Mouse (Mus musculus): ENCODE measurements around the gene Selenok. TPM values are rescaled to one million over a fixed set of nuclear protein-coding genes. Genes with fewer than 3 reads are reported as not detected.

The Selenok gene
- polyA plus RNA-seq, 1 experiment from 2014 or later, result 220 TPM

GRCm38 (mm10) chr14:30018463-30018801 lies 50.3 kb downstream of the Selenok start:
- Histone ChIP-seq H3K4me1 (ENCODE audit: control insufficient read depth, insufficient read depth, low read length) (no peaks in the 10 kb centered on the region), H3K27me3 (ENCODE audit: control insufficient read depth, insufficient read depth, low read length) (no peaks in the 10 kb centered on the region), H3K9ac (replicated peaks; ENCODE audit: low read depth, low read length) (no peak overlapping the region), H3K27ac (ENCODE audit: low read length) (no peak overlapping the region), H3K9me3 (ENCODE audit: control insufficient read depth, low read depth, low read length) (no peaks in the 10 kb centered on the region), H3K4me2 (replicated peaks; ENCODE audit: low read depth, low read length) (no peak overlapping the region), H3K4me3 (ENCODE audit: low read depth, low read length) (no peak overlapping the region), H3K36me3 (ENCODE audit: control insufficient read depth, insufficient read depth, low read length) (no peaks in the 10 kb centered on the region)
- 98% methylated on average over 4 of the region's 4 CpGs for WGBS
- ATAC-seq (ENCODE audit: insufficient number of reproducible peaks, insufficient read depth, low FRiP score, low read depth), result no peak

GRCm38 (mm10) chr14:30018846-30019245 lies 50.7 kb downstream of the Selenok start:
- 95% methylated on average over 6 of the region's 6 CpGs for WGBS
- Histone ChIP-seq H3K4me2 (replicated peaks; ENCODE audit: low read depth, low read length) (no peak overlapping the region), H3K27ac (ENCODE audit: low read length) (no peak overlapping the region), H3K9me3 (ENCODE audit: control insufficient read depth, low read depth, low read length) (no peaks in the 10 kb centered on the region), H3K27me3 (ENCODE audit: control insufficient read depth, insufficient read depth, low read length) (no peaks in the 10 kb centered on the region), H3K9ac (replicated peaks; ENCODE audit: low read depth, low read length) (no peak overlapping the region), H3K36me3 (ENCODE audit: control insufficient read depth, insufficient read depth, low read length) (no peaks in the 10 kb centered on the region), H3K4me3 (ENCODE audit: low read depth, low read length) (no peak overlapping the region), H3K4me1 (ENCODE audit: control insufficient read depth, insufficient read depth, low read length) (no peaks in the 10 kb centered on the region)
- ATAC-seq (ENCODE audit: insufficient number of reproducible peaks, insufficient read depth, low FRiP score, low read depth), result no peak

- Histone ChIP-seq H3K4me2 (replicated peaks; ENCODE audit: low read depth, low read length) (no peak overlapping the region), H3K4me3 (ENCODE audit: low read depth, low read length) (no peak overlapping the region), H3K27me3 (ENCODE audit: control insufficient read depth, insufficient read depth, low read length) (no peaks in the 10 kb centered on the region), H3K36me3 (ENCODE audit: control insufficient read depth, insufficient read depth, low read length) (no peaks in the 10 kb centered on the region), H3K9ac (replicated peaks; ENCODE audit: low read depth, low read length) (no peak overlapping the region), H3K4me1 (ENCODE audit: control insufficient read depth, insufficient read depth, low read length) (no peaks in the 10 kb centered on the region), H3K27ac (ENCODE audit: low read length) (no peak overlapping the region), H3K9me3 (ENCODE audit: control insufficient read depth, low read depth, low read length) (no peaks in the 10 kb centered on the region)
- 93% methylated on average over 8 of the region's 8 CpGs for WGBS
- ATAC-seq (ENCODE audit: insufficient number of reproducible peaks, insufficient read depth, low FRiP score, low read depth), result no peak
Measured at GRCm38 (mm10) chr14:30019375-30019774, 51.3 kb downstream of the Selenok start.

GRCm38 (mm10) chr14:30019792-30020575 lies 51.9 kb downstream of the Selenok start:
- 62% methylated on average over 9 of the region's 9 CpGs for WGBS
- ATAC-seq (ENCODE audit: insufficient number of reproducible peaks, insufficient read depth, low FRiP score, low read depth), result no peak
- H3K27ac ChIP-seq (ENCODE audit: low read length), result no peak overlapping the region
- H3K9ac ChIP-seq (replicated peaks; ENCODE audit: low read depth, low read length), result no peak overlapping the region
- no peaks in the 10 kb centered on the region for H3K27me3 ChIP-seq (ENCODE audit: control insufficient read depth, insufficient read depth, low read length)
- no peak overlapping the region for H3K4me3 ChIP-seq (ENCODE audit: low read depth, low read length)
- no peaks in the 10 kb centered on the region for H3K36me3 ChIP-seq (ENCODE audit: control insufficient read depth, insufficient read depth, low read length)
- H3K4me2 ChIP-seq (replicated peaks; ENCODE audit: low read depth, low read length), result no peak overlapping the region
- no peaks in the 10 kb centered on the region for H3K4me1 ChIP-seq (ENCODE audit: control insufficient read depth, insufficient read depth, low read length)
- H3K9me3 ChIP-seq (ENCODE audit: control insufficient read depth, low read depth, low read length), result no peaks in the 10 kb centered on the region

- ATAC-seq (ENCODE audit: insufficient number of reproducible peaks, insufficient read depth, low FRiP score, low read depth), result no peak
Measured at GRCm38 (mm10) chr14:30022471-30022870, 54.4 kb downstream of the Selenok start.

GRCm38 (mm10) chr14:30024387-30024786 lies 56.3 kb downstream of the Selenok start:
- H3K27ac ChIP-seq (ENCODE audit: low read length), result no peak overlapping the region
- H3K27me3 ChIP-seq (ENCODE audit: control insufficient read depth, insufficient read depth, low read length), result no peaks in the 10 kb centered on the region
- no peaks in the 10 kb centered on the region for H3K9me3 ChIP-seq (ENCODE audit: control insufficient read depth, low read depth, low read length)
- no peak for ATAC-seq (ENCODE audit: insufficient number of reproducible peaks, insufficient read depth, low FRiP score, low read depth)
- H3K4me1 ChIP-seq (ENCODE audit: control insufficient read depth, insufficient read depth, low read length), result no peaks in the 10 kb centered on the region
- no peaks in the 10 kb centered on the region for H3K36me3 ChIP-seq (ENCODE audit: control insufficient read depth, insufficient read depth, low read length)
- 46% methylated on average over 7 of the region's 7 CpGs for WGBS
- H3K4me2 ChIP-seq (replicated peaks; ENCODE audit: low read depth, low read length), result no peak overlapping the region
- no peak overlapping the region for H3K9ac ChIP-seq (replicated peaks; ENCODE audit: low read depth, low read length)
- no peak overlapping the region for H3K4me3 ChIP-seq (ENCODE audit: low read depth, low read length)

More at GRCm38 (mm10) chr14:30022471-30022870, 54.4 kb downstream of the Selenok start:
- no peaks in the 10 kb centered on the region for H3K9me3 ChIP-seq (ENCODE audit: control insufficient read depth, low read depth, low read length)
- no peaks in the 10 kb centered on the region for H3K4me1 ChIP-seq (ENCODE audit: control insufficient read depth, insufficient read depth, low read length)
- WGBS, result 92% methylated on average over 6 of the region's 6 CpGs
- no peak overlapping the region for H3K4me2 ChIP-seq (replicated peaks; ENCODE audit: low read depth, low read length)
- H3K36me3 ChIP-seq (ENCODE audit: control insufficient read depth, insufficient read depth, low read length), result no peaks in the 10 kb centered on the region
- H3K9ac ChIP-seq (replicated peaks; ENCODE audit: low read depth, low read length), result no peak overlapping the region
- no peaks in the 10 kb centered on the region for H3K27me3 ChIP-seq (ENCODE audit: control insufficient read depth, insufficient read depth, low read length)
- no peak overlapping the region for H3K27ac ChIP-seq (ENCODE audit: low read length)
- H3K4me3 ChIP-seq (ENCODE audit: low read depth, low read length), result no peak overlapping the region

Small RNAs within 50 kb of the gene (microRNA-seq; reads per million reads assigned to microRNA genes)
- not detected for gene Mir6947

Other genes starting within 250 kb of the Selenok start
- 2.2 and 3.5 TPM in 2 replicates for gene Cacna2d3, start 246.4 kb upstream of the Selenok start, polyA plus RNA-seq (2014; fragmentation: Nextera tagmentation; extraction: Ambion mirVana)
- gene Actr8, start 10.0 kb downstream of the Selenok start, polyA plus RNA-seq (2014; fragmentation: Nextera tagmentation; extraction: Ambion mirVana), result 54.0 and 56.7 TPM in 2 replicates
- 0.94 and 1.1 TPM in 2 replicates for gene Il17rb, start 40.6 kb downstream of the Selenok start, polyA plus RNA-seq (2014; fragmentation: Nextera tagmentation; extraction: Ambion mirVana)
- 0.84 and 1.1 TPM in 2 replicates for gene Chdh, start 40.7 kb downstream of the Selenok start, polyA plus RNA-seq (2014; fragmentation: Nextera tagmentation; extraction: Ambion mirVana)

Measured in stomach, embryonic 14.5 days (tissue).